Mouse (Mus musculus): Measurements from ENCODE around the gene Anapc1. TPM values are rescaled to one million over a fixed set of nuclear protein-coding genes. Genes with fewer than 3 reads are reported as not detected.
"Not testable (repeated sequence)": the region's sequence is repeated elsewhere in the genome, so short reads cannot be mapped to it uniquely, and the experiment has no call there.

Anapc1 gene
- polyA plus RNA-seq, 1 experiment, result 16.3 TPM

DNA sequence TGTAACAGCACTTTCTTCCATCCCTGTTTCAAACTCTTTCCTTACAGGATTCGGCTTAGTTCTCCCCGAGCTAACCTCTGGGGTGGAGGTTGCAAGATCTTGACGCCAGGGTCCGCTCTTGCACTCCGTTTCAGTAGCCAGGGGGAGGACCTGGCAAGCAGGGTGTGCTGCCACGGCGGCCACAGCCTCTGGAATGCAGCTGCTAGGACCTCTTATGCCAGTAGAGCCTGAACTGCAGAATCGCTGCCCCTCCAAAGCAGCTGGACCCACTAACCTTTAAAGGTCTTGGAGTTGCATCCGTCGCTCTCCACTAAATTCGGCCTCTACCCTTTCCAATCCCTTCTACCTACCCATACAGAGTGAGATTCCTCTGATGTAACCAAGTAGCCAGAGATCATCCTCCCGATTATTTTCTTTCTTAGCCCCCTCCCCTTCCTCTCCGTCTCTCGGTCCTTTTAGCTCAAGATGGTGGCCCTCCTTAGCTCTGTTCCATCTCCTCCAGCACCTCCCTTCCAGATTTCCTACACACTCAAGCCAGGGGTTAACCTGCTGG lies 11.0 kb upstream of the Anapc1 start:
- Histone ChIP-seq H3K27me3 (replicated peaks) (peaks cover 70% of the 10 kb centered on the region), H3K4me3 (replicated peaks) (peak overlapping the region; percentile 91), H3K4me1 (peaks cover 22% of the 10 kb centered on the region), H3K36me3 (replicated peaks; ENCODE audit: low read length) (no peaks in the 10 kb centered on the region), H3K9me3 (no peaks in the 10 kb centered on the region)
- TF ChIP-seq FLI1 (IDR thresholded peaks at IDR 0.05; ENCODE audit: low read length), result no peak
- no peak for TF ChIP-seq GATA1 (IDR thresholded peaks at IDR 0.05; ENCODE audit: borderline replicate concordance, low read length)

DNA sequence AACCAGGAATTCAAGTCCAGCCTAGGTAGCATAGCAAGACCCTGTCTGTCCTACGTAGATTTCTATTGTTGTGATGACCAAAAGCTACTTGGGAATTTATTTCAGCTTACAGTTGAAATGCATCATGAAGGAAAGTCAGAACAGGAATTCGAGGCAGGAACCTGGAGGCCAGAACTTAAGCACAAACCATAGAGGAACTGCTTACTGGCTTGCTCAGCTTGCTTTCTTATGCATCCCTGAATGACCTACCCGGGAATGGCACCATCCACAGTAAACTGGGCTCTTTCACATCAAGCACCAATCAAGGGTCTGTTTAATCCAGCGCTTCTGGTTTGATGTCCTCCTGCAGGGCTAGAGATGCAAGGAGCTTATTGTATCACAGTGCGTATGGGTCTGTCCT lies 10.4 kb upstream of the Anapc1 start:
- Histone ChIP-seq H3K4me1 (peaks cover 22% of the 10 kb centered on the region), H3K4me3 (replicated peaks) (no peak overlapping the region), H3K9me3 (no peaks in the 10 kb centered on the region), H3K27me3 (replicated peaks) (peaks cover 67% of the 10 kb centered on the region), H3K36me3 (replicated peaks; ENCODE audit: low read length) (no peaks in the 10 kb centered on the region)
- TF ChIP-seq GATA1 (IDR thresholded peaks at IDR 0.05; ENCODE audit: borderline replicate concordance, low read length) (no peak), FLI1 (IDR thresholded peaks at IDR 0.05; ENCODE audit: low read length) (no peak)

DNA sequence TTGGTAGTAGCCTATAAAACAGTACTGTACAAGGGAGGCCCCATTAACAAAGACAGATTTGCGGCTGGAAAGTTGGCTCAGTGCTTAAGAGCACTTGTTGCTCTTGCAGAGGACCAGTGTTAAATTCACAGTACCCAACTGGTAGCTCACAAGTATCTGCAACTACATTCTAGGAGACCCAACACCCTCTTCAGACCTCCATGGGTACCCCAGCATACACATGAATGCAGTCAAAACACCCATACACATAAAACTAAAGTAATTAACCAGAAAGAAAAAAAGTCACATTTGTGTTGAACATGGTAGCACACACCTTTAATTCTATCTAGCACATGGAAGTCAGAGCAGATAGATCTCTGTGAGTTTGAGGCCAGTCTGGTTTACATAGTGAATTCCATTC lies 9.9 kb upstream of the Anapc1 start:
- no peak overlapping the region for H3K4me3 ChIP-seq (replicated peaks)
- TF ChIP-seq GATA1 (IDR thresholded peaks at IDR 0.05; ENCODE audit: borderline replicate concordance, low read length) (no peak), FLI1 (IDR thresholded peaks at IDR 0.05; ENCODE audit: low read length) (no peak)
- no peaks in the 10 kb centered on the region for H3K36me3 ChIP-seq (replicated peaks; ENCODE audit: low read length)
- H3K9me3 ChIP-seq, result no peaks in the 10 kb centered on the region
- H3K27me3 ChIP-seq (replicated peaks), result peaks cover 70% of the 10 kb centered on the region
- peaks cover 22% of the 10 kb centered on the region for H3K4me1 ChIP-seq

DNA sequence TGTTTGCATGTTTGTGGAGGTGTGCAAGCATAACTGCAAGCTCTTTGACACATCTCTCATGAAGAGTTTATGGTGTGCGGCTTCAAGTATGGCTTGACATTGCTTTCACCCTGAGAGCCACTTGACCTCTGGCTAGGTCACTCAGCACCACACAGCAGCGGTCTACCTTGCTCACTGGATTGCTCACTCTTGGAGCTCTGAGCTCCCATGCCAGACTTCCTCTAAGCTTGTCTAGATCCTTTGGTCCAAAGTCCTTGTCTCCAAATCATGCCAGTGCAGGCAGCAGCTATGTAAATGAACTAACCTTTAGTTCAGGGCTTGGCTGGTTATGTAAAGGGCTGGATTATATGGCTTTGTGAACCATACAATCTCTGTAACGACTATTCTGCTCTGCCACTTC lies 9.2 kb upstream of the Anapc1 start:
- Histone ChIP-seq H3K36me3 (replicated peaks; ENCODE audit: low read length) (no peaks in the 10 kb centered on the region), H3K4me3 (replicated peaks) (no peak overlapping the region), H3K27me3 (replicated peaks) (peaks cover 65% of the 10 kb centered on the region), H3K4me1 (peaks cover 22% of the 10 kb centered on the region), H3K9me3 (no peaks in the 10 kb centered on the region)
- TF ChIP-seq FLI1 (IDR thresholded peaks at IDR 0.05; ENCODE audit: low read length), result no peak

DNA sequence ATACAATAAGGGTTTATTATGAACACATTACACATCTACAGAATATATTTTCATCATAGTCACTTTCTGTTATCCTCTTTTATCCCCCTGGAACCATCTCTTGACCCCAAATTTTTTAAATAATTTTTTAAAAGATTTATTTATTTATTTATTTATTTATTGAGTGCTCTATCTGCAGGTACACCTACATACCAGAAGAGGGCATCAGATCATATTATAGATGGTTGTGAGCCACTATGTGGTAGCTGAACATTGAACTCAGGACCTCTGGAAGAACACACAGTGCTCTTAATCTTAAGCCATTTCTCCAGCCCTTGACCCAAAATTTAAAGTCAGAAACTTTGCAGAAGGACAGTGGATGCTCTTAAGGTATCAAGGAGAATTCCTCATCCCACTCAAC lies 7.4 kb upstream of the Anapc1 start:
- TF ChIP-seq FLI1 (IDR thresholded peaks at IDR 0.05; ENCODE audit: low read length) (no peak), GATA1 (IDR thresholded peaks at IDR 0.05; ENCODE audit: borderline replicate concordance, low read length) (no peak)
- Histone ChIP-seq H3K27me3 (replicated peaks) (peaks cover 54% of the 10 kb centered on the region), H3K4me1 (peaks cover 27% of the 10 kb centered on the region), H3K4me3 (replicated peaks) (no peak overlapping the region), H3K9me3 (no peaks in the 10 kb centered on the region), H3K36me3 (replicated peaks; ENCODE audit: low read length) (no peaks in the 10 kb centered on the region)

DNA sequence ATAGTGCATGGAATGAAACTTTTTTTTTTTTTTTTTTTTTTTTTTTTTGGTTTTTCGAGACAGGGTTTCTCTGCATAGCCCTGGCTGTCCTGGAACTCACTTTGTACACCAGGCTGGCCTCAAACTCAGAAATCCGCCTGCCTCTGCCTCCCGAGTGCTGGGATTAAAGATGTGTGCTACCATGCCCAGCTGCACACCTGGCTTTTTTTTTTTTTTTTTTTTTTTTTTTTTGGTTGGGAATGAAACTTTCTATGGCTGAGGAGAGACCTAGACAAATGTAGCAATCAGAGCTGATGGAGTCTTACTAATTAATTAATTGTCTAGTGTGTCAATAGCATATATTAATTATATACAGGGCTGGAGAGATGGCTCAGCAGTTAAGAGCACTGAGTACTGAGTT lies 6.6 kb upstream of the Anapc1 start:
- not testable (repeated sequence) for H3K9me3 ChIP-seq; H3K4me3 ChIP-seq (replicated peaks); H3K36me3 ChIP-seq (replicated peaks; ENCODE audit: low read length)
- Histone ChIP-seq H3K27me3 (replicated peaks) (peaks cover 47% of the 10 kb centered on the region), H3K4me1 (peaks cover 27% of the 10 kb centered on the region)

DNA sequence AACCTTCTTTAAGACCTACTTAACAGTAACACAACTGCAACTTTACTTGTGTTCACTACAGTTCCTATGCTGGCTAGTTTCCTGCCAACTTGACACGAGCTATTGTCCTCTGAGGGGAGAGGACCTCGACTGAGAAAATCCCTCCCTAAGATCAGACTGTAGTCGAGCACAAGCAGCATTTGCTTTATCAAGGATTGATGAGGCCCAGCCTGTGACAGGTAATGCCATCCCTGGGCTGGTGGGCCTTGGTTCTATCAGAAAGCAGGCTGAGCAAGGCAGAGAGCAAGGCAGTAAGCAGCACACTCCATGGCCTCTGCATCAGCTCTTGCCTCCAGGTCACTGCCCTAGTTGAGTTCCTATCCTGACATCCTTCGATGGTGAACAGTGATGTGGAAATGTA lies 6.0 kb upstream of the Anapc1 start:
- no peaks in the 10 kb centered on the region for H3K9me3 ChIP-seq
- no peaks in the 10 kb centered on the region for H3K36me3 ChIP-seq (replicated peaks; ENCODE audit: low read length)
- peaks cover 41% of the 10 kb centered on the region for H3K27me3 ChIP-seq (replicated peaks)
- TF ChIP-seq FLI1 (IDR thresholded peaks at IDR 0.05; ENCODE audit: low read length), result no peak
- no peak for TF ChIP-seq GATA1 (IDR thresholded peaks at IDR 0.05; ENCODE audit: borderline replicate concordance, low read length)
- H3K4me1 ChIP-seq, result peaks cover 22% of the 10 kb centered on the region
- no peak overlapping the region for H3K4me3 ChIP-seq (replicated peaks)

DNA sequence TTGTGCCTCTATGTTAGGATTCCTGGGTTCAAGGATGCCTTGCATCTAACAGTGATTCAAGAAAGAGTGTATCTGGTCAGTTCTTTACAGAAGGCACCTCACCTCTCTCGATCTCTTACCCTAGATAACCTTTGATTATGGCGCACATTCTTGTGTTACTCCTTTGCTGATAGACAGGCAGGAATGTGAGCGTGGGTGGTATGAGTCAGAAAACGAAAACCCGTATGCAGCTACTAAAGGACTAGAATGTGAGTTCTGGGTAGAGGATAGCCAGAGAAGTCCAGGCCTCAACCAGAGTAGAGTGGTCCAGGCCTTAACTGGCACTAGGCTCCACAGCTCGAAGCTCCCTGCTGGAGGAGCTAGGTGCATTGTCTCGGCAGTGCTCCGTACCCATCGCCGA lies 5.6 kb upstream of the Anapc1 start:
- peaks cover 36% of the 10 kb centered on the region for H3K27me3 ChIP-seq (replicated peaks)
- TF ChIP-seq GATA1 (IDR thresholded peaks at IDR 0.05; ENCODE audit: borderline replicate concordance, low read length) (no peak), FLI1 (IDR thresholded peaks at IDR 0.05; ENCODE audit: low read length) (no peak)
- H3K4me1 ChIP-seq, result peaks cover 22% of the 10 kb centered on the region
- H3K36me3 ChIP-seq (replicated peaks; ENCODE audit: low read length), result no peaks in the 10 kb centered on the region
- H3K9me3 ChIP-seq, result no peaks in the 10 kb centered on the region
- no peak overlapping the region for H3K4me3 ChIP-seq (replicated peaks)

DNA sequence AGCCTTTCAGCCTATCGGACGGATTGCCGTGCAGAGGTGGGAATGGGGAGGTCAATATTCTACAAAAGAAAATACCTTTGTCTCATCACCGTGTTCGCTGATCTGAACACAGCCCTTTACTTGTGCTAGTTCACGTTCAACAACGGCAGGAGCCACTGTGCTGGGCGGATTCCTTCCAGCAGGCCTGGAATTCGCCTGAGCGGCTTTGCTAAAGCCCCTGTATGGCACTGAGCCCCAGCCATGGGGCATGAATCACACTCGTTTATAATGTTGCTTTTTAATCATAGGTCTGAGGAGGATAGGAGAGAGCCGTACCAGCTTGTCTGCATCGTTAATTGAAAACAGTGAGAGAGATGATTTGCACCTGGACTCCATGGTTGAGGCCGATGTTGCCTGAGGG lies 5.1 kb upstream of the Anapc1 start:
- Histone ChIP-seq H3K27me3 (replicated peaks) (peaks cover 32% of the 10 kb centered on the region), H3K9me3 (no peaks in the 10 kb centered on the region), H3K4me1 (peaks cover 23% of the 10 kb centered on the region), H3K4me3 (replicated peaks) (no peak overlapping the region), H3K36me3 (replicated peaks; ENCODE audit: low read length) (no peaks in the 10 kb centered on the region)
- TF ChIP-seq GATA1 (IDR thresholded peaks at IDR 0.05; ENCODE audit: borderline replicate concordance, low read length) (no peak), FLI1 (IDR thresholded peaks at IDR 0.05; ENCODE audit: low read length) (no peak)

DNA sequence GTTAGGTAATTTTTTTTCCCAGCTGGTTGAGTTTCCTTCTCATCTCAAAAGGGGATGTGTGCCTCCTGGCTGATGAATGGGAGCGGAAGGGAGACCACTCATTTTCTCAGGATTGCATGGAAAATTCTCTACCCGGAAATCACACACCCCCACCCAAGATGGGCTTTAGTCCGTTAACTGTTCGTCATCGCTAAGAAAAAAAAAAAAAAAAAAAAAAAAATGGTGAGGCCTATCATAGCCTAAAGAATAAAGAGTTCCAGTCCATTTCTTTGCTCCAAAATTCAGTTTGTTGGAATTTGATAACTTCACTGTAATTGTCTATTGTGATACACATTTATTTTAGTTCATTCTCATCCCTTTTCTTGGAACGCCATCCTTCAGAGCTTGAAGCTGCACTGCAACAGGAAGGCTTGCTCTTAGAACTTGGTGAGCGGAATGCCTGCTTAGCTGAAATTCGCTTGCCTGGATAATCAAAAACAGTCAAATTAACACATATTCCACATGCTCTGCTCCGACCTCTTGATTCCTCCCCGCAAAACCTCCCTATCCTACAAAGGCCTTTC lies 448 bp upstream of the Anapc1 start:
- no peaks in the 10 kb centered on the region for H3K9me3 ChIP-seq
- H3K36me3 ChIP-seq (replicated peaks; ENCODE audit: low read length), result peaks cover 26% of the 10 kb centered on the region
- peaks cover 4% of the 10 kb centered on the region for H3K27me3 ChIP-seq (replicated peaks)
- TF ChIP-seq FLI1 (IDR thresholded peaks at IDR 0.05; ENCODE audit: low read length), result no peak
- no peak for TF ChIP-seq GATA1 (IDR thresholded peaks at IDR 0.05; ENCODE audit: borderline replicate concordance, low read length)
- peak overlapping the region; percentile 97 for H3K4me3 ChIP-seq (replicated peaks)
- peaks cover 46% of the 10 kb centered on the region for H3K4me1 ChIP-seq

DNA sequence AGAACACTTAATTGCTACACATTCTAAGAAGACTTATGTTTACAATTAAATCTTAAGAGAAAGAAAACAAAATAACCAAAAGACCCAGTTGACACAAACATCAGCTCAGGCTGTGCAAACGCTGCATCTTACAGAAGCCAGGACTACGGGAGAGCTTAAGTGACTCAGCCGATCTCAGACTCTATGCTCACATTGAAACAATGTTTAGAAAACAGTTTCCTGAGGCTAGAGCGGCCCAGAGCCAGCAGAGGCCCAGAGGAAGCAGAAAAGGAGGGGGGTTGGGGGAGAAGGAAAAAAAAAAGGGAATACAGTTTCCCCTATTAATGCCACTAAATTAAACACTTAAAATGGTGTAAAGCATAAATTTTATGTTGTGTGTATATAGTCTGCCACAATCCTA lies 6.5 kb downstream of the Anapc1 start:
- H3K36me3 ChIP-seq (replicated peaks; ENCODE audit: low read length), result peaks cover 89% of the 10 kb centered on the region
- H3K4me1 ChIP-seq, result peaks cover 49% of the 10 kb centered on the region
- H3K9me3 ChIP-seq, result no peaks in the 10 kb centered on the region
- no peaks in the 10 kb centered on the region for H3K27me3 ChIP-seq (replicated peaks)
- TF ChIP-seq FLI1 (IDR thresholded peaks at IDR 0.05; ENCODE audit: low read length), result no peak
- TF ChIP-seq GATA1 (IDR thresholded peaks at IDR 0.05; ENCODE audit: borderline replicate concordance, low read length), result no peak
- H3K4me3 ChIP-seq (replicated peaks), result no peak overlapping the region
